Mouse (Mus musculus) macrophage (primary cell): ENCODE measurements around the gene Gm28038. TPM values are rescaled to one million over a fixed set of nuclear protein-coding genes. Genes with fewer than 3 reads are reported as not detected.
A peak's percentile ranks its signal among the peaks of the same experiment; 100 is the strongest.

ENCODE experiments used
- H3K27ac ChIP-seq: fragments of 350-480 bp; formaldehyde crosslinking; 2 replicates; pipeline ENCODE4 v1.9.0; 2021
- H3K36me3 ChIP-seq: fragments of 350-480 bp; formaldehyde crosslinking; 2 replicates; pipeline ENCODE4 v1.9.0; 2021; ENCODE audit errors: inconsistent target
- H3K4me3 ChIP-seq: fragments of 350-480 bp; formaldehyde crosslinking; 2 replicates; pipeline ENCODE4 v1.9.0; 2021; ENCODE audit errors: inconsistent target
- H3K79me2 ChIP-seq: fragments of 350-480 bp; formaldehyde crosslinking; 2 replicates; pipeline ENCODE4 v1.9.0; 2021; ENCODE audit errors: inconsistent target
- WGBS: methylation state at CpG from one replicate; pipeline ENCODE4 v1.1.7; 2026; ENCODE audit warnings: inconsistent platforms; ENCODE audit not compliant: missing documents; 5-methylcytosine and 5-hydroxymethylcytosine counted together
- polyA plus RNA-seq: library from polyadenylated mRNA; stranded (reverse); fragments of 250-400 nt; gene quantifications from 3 replicates; pipeline ENCODE4 v1.2.4, GENCODE M21; 2018; ENCODE audit warnings: inconsistent platforms

Gene Gm28038
- polyA plus RNA-seq, 1 experiment from 2014 or later: 15.9 TPM

DNA sequence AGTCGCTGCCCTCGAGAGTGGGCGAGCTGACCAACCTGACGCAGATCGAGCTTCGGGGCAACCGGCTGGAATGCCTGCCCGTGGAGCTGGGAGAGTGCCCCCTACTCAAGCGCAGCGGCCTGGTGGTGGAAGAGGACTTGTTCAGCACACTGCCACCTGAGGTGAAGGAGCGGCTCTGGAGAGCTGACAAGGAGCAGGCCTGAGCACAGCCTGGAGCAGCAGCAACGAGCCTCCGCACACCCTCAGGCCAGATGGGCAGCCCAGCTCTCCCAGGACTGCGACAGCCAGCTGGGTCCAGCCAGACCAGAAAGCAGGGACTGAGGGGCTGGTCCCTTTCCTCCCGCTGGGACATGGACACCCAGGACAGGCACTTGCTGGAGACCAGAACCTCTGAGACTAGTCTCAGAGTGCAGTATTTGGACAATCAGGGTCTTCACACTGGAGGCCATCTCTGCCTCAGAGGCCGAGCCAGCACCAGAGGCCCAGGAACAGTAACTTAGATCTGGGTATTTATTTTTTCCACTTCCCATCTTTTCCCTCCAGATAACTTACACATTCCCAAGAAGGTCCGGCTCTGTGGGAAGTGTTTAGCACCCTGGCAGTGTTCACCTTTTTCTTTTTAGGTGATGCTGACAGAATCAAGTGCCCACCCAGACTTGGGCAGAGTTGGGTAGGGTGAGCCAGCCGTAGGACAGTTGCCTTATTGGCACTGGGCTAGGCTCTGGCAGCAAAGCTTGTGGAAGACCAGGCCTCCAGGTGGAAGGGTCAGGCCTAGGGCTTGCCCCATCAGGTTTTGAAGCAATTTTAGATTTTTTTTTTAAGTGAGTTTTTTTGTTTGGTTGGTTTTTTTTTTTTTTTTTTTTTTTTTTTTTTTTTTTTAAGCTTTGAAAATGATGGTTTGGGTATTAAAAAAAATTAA lies 18.7 kb upstream of the Gm28038 start:
- 98% methylated on average over 17 of the region's 18 CpGs for WGBS
- peaks cover 39% of the 10 kb centered on the region; the same call in 1 of the 2 replicates for H3K79me2 ChIP-seq
- peaks cover 21% of the 10 kb centered on the region; the same call in 1 of the 2 replicates for H3K36me3 ChIP-seq
- no peak overlapping the region for H3K27ac ChIP-seq
- no peak overlapping the region for H3K4me3 ChIP-seq

DNA sequence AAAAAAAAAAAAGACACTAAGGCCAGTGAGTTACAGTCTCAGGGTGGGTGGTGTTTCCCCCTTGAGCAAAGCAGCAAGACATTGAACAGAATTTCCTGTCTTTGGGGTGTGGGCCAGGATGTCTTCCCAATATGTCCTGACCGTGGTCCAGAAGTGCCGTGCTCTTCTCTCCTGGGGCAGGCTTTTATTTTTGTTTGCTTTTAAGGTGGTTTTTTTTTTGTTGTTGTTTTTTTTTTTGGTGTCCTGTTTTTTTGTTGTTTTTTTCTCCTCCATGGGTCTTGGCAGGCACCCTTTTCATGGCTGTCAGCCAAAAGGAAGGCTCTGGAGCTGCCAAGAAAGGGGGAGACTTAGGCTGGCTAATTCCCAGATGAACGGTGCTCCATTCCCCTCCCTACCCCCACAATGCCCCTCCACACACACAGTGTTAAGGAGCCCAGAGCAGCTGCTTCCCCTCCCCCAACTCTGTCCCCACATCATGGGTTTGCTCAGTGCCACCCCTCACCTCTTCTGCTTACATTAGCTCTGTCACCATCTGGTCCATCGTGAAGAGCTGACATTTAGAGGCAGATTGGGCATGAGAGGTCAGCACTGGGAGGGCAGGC lies 17.9 kb upstream of the Gm28038 start:
- Histone ChIP-seq H3K27ac (no peak overlapping the region), H3K79me2 (peaks cover 31% of the 10 kb centered on the region; the same call in 1 of the 2 replicates), H3K36me3 (peaks cover 20% of the 10 kb centered on the region; the same call in 1 of the 2 replicates), H3K4me3 (no peak overlapping the region)
- WGBS: 80% methylated on average over 4 of the region's 4 CpGs

DNA sequence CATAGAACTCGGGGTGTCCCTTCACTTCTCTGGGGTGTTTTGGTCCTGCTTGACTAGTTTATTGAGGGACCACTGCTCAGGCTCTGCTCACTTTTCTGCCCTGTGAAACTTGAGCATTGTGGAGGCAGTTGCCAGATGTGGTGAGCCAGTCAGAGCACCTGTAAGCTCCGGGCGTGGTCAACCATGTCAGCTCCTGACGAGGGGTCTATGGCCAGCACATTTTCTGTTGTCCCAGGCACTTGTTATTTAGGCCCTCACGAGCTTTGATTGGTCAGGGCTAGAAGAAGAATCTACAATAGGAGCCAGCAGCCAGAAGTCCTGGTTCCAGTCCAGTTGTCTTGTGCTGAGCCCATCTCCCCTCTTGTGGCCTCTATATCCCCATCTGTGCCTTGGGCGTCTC lies 17.0 kb upstream of the Gm28038 start:
- peaks cover 22% of the 10 kb centered on the region; the same call in 1 of the 2 replicates for H3K79me2 ChIP-seq
- H3K36me3 ChIP-seq: peaks cover 20% of the 10 kb centered on the region; the same call in 1 of the 2 replicates
- H3K4me3 ChIP-seq: no peak overlapping the region
- H3K27ac ChIP-seq: no peak overlapping the region
- WGBS: 97% methylated on average over 6 of the region's 6 CpGs

DNA sequence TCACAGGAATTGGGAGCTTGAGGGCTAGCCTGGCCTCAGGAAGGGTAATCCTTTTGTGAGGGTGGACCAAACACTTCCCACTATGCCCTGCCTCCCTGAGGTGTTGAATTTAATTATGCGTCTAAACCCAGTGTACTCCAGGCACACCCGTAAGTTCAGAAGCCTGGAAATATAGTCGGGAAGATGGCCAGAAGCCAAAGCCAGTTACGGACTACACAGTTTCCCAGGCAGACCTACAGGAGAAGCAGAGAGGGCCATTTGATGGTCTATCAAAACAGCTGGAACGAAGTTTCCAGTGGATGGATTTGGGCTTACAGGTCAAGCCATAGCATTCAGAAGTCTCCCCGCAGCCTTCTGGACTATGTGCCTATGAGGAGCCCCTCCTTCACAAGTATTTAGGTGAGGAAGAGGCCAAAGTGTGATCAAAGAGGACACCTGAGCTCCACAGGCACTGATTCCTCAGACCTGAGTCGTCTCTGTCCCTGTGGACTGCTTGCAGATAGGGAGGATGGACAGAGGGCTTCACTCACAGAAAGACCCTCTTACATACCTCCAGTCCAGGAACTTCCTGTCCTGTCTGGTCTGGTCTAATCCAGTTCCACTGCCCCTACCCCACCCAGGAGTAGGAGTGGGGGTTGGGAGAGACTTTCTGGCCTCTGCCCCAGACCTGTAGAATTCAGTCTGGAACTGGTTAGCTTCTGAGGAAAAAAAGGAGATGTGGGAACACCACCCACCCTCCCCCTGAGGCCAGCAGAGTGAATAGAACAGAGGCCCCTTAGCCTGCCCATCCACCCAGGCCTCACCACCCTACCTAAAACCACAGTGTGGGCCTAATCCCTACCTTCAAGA lies 15.9 kb upstream of the Gm28038 start:
- Histone ChIP-seq H3K27ac (peak overlapping the region; percentile 80), H3K4me3 (no peak overlapping the region), H3K36me3 (peaks cover 20% of the 10 kb centered on the region; the same call in 1 of the 2 replicates), H3K79me2 (peaks cover 12% of the 10 kb centered on the region; the same call in 1 of the 2 replicates)
- WGBS: 91% methylated on average over 7 of the region's 7 CpGs

DNA sequence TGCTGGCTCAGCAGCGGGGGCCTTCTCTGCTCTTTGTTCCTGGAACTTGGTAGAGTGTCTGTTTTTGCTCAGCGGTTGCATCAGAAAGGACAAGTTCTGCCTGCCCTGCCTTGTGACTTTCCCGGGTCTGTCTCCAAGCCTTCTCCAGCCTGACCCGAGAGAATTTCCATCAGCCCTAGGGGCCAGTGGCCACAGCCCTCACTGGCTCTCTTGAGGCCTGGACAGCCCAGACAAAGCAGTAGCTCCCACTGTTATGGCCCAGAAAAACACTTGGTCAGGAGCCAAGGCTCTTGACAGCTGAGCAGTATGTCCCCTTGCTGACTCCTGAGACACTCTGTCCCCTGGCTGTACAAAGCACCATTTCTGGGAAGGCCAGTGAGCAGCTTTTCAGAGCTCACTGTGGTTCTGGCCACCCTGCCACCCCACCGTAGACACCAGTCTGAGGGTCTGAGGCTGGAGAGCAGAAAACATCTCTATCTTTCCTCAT lies 15.0 kb upstream of the Gm28038 start, which contains the start of gene Phyhd1:
TSS of gene Phyhd1 (plus strand) at position 437 of the 487 bp plus-strand sequence.
- no peak within 1 kb of the TSS for H3K4me3 ChIP-seq
- 77% methylated on average over 5 of the region's 5 CpGs for WGBS
- H3K27ac ChIP-seq: peak within 1 kb of the TSS; percentile 80
- peaks cover 2% of the 10 kb centered on the region; the same call in 1 of the 2 replicates for H3K79me2 ChIP-seq
- H3K36me3 ChIP-seq: peaks cover 20% of the 10 kb centered on the region; the same call in 1 of the 2 replicates

- 30% methylated on average over 4 of the region's 4 CpGs for WGBS
- Histone ChIP-seq H3K27ac (peak overlapping the region; percentile 80), H3K36me3 (peaks cover 20% of the 10 kb centered on the region; the same call in 1 of the 2 replicates), H3K4me3 (no peak overlapping the region), H3K79me2 (no peaks in the 10 kb centered on the region; the same call in 1 of the 2 replicates)
These were observed 14.4 kb upstream of the Gm28038 start for GRCm38 (mm10) chr2:30266392-30266941.

- Histone ChIP-seq H3K4me3 (no peak overlapping the region), H3K27ac (0 out of 2 replicates have a peak overlapping the region, but pooled peaks have one; percentile 5), H3K79me2 (no peaks in the 10 kb centered on the region), H3K36me3 (peaks cover 14% of the 10 kb centered on the region; the same call in 1 of the 2 replicates)
- 100% methylated on average over 2 of the region's 2 CpGs for WGBS
These were observed 13.4 kb upstream of the Gm28038 start for GRCm38 (mm10) chr2:30267466-30267865.

GRCm38 (mm10) chr2:30268371-30268770 lies 12.5 kb upstream of the Gm28038 start:
- H3K27ac ChIP-seq: peak overlapping the region; percentile 5; the same call in 1 of the 2 replicates
- no peak overlapping the region for H3K4me3 ChIP-seq
- no peaks in the 10 kb centered on the region for H3K79me2 ChIP-seq
- 71% methylated on average over 4 of the region's 4 CpGs for WGBS
- peaks cover 9% of the 10 kb centered on the region; the same call in 1 of the 2 replicates for H3K36me3 ChIP-seq

- H3K79me2 ChIP-seq: no peaks in the 10 kb centered on the region
- 72% methylated on average over 17 of the region's 17 CpGs for WGBS
- H3K27ac ChIP-seq: peak overlapping the region; percentile 50
- H3K4me3 ChIP-seq: no peak overlapping the region
- no peaks in the 10 kb centered on the region for H3K36me3 ChIP-seq
These were observed 11.4 kb upstream of the Gm28038 start for GRCm38 (mm10) chr2:30269241-30269990.

- Histone ChIP-seq H3K4me3 (no peak overlapping the region), H3K27ac (peak overlapping the region; percentile 50), H3K79me2 (no peaks in the 10 kb centered on the region), H3K36me3 (no peaks in the 10 kb centered on the region)
- WGBS: 6% methylated on average over 1 of the region's 1 CpGs
These were observed 10.7 kb upstream of the Gm28038 start for GRCm38 (mm10) chr2:30270134-30270533.

GRCm38 (mm10) chr2:30281651-30282050 lies 808 bp downstream of the Gm28038 start:
- WGBS: 90% methylated on average over 3 of the region's 3 CpGs
- Histone ChIP-seq H3K4me3 (no peak overlapping the region), H3K27ac (no peak overlapping the region), H3K36me3 (no peaks in the 10 kb centered on the region), H3K79me2 (peaks cover 21% of the 10 kb centered on the region)

- H3K79me2 ChIP-seq: peaks cover 37% of the 10 kb centered on the region
- no peak overlapping the region for H3K4me3 ChIP-seq
- 86% methylated on average over 2 of the region's 2 CpGs for WGBS
- no peaks in the 10 kb centered on the region for H3K36me3 ChIP-seq
- H3K27ac ChIP-seq: no peak overlapping the region
These were observed 2.4 kb downstream of the Gm28038 start for GRCm38 (mm10) chr2:30283193-30283592.

GRCm38 (mm10) chr2:30285004-30285403 lies 4.2 kb downstream of the Gm28038 start:
- no peaks in the 10 kb centered on the region for H3K36me3 ChIP-seq
- no peak overlapping the region for H3K27ac ChIP-seq
- H3K4me3 ChIP-seq: peak overlapping the region; percentile 86
- peaks cover 55% of the 10 kb centered on the region for H3K79me2 ChIP-seq
- WGBS: 72% methylated on average over 5 of the region's 5 CpGs
